Mouse (Mus musculus) T-helper 1 cell (primary cell): ENCODE results near the gene Zer1.
"Not testable (repeated sequence)": the region's sequence is repeated elsewhere in the genome, so short reads cannot be mapped to it uniquely, and the experiment has no call there.

Source experiments
- in situ Hi-C: fragments of 300-600 bp; cut with MboI, MseI; formaldehyde crosslinking; loops from one replicate; pipeline ENCODE4 v1.15.1; 2025; ENCODE audit warnings: high pct_unique_total_duplicates

Gene Zer1

GRCm38 (mm10) chr2:30055310-30055709 lies 69.1 kb downstream of the Zer1 start:
- in situ Hi-C loops: not testable (repeated sequence)

- in situ Hi-C loops: no loop called here
Measured at GRCm38 (mm10) chr2:30051992-30052761, 72.2 kb downstream of the Zer1 start.

GRCm38 (mm10) chr2:30049831-30050230 lies 74.6 kb downstream of the Zer1 start:
- in situ Hi-C loops: no loop called here

- in situ Hi-C loops: no loop called here
Measured at GRCm38 (mm10) chr2:30048699-30049388, 75.5 kb downstream of the Zer1 start, which contains the start of gene Wdr34. TSS of gene Wdr34 (minus strand) at chr2:30048881.

- in situ Hi-C loops: no loop called here
Measured at GRCm38 (mm10) chr2:30048101-30048501, 76.3 kb downstream of the Zer1 start.
